Mouse (Mus musculus) bone marrow macrophage, adult 2 months (primary cell): ENCODE results near the gene Fam69b. TPM values are rescaled to one million over a fixed set of nuclear protein-coding genes. Genes with fewer than 3 reads are reported as not detected.

Experiments
- H3K27ac ChIP-seq: 2 replicates; pipeline ENCODE4 v1.5.1; 2012; ENCODE audit warnings: low read depth, low read length; ENCODE audit not compliant: insufficient read depth
- H3K4me1 ChIP-seq: 2 replicates; pipeline ENCODE4 v1.6.1; 2012; ENCODE audit warnings: low read length; ENCODE audit not compliant: control insufficient read depth, insufficient read depth
- H3K4me3 ChIP-seq: 2 replicates; pipeline ENCODE4 v1.5.1; 2012; ENCODE audit warnings: mild to moderate bottlenecking, low read length, moderate library complexity; ENCODE audit not compliant: insufficient read depth
- CTCF ChIP-seq: IDR thresholded peaks from 2 replicates; pipeline ENCODE4 v1.5.1; 2012; ENCODE audit warnings: low read depth, mild to moderate bottlenecking, low read length, moderate library complexity
- POLR2A ChIP-seq: IDR thresholded peaks from 2 replicates; pipeline ENCODE4 v1.6.1; 2012; ENCODE audit warnings: mild to moderate bottlenecking, low read depth, low read length, borderline replicate concordance
- polyA plus RNA-seq: library from polyadenylated mRNA; stranded (reverse); fragments of >200 nt; gene quantifications from 2 replicates; pipeline ENCODE4 v1.2.4, GENCODE M21; 2012; ENCODE audit not compliant: missing spikeins, insufficient read depth, insufficient read length

Fam69b gene
- polyA plus RNA-seq, 1 experiment = not detected

DNA sequence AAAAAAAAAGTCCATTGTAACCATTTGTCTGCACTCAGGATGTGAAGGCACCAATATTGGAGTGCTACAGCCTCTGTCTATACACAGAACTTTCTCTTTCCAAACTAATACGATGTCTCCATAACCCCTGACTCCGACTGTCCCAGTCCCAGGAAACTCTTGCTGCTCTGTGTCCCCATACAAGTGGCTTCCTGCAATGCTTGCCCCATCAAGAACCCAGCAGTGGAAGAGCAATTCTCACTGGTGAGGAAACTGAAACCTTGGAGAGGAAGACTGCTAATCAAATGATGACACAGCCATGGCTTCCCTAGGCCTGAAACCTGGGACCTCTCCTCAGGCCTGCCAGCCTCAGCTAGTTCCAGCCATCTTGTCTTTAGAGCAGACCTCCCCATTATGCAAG is 30.4 kb upstream of the Fam69b start:
- no peak for TF ChIP-seq POLR2A
- TF ChIP-seq CTCF = no peak
- no peak overlapping the region for H3K27ac ChIP-seq
- no peak overlapping the region for H3K4me3 ChIP-seq
- H3K4me1 ChIP-seq = peaks cover 23% of the 10 kb centered on the region

DNA sequence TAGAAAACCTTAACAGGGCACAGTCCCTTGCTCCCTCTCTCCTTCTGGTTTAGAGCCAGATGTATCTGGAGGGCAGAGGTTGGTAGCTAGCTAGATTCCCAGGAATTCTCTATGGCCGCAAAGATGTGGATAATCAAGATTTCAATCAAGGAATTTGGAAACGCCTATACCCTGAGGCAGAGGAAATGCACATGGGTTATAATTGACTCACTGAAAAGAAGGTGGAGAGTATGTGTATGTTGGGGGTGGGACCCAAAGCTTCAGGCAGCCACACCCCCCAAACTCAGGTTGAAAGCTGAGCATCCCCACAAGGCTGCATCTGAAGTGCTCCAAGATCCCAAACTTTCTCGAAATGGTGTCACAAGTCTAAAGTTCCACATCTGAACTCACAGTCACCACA is 29.8 kb upstream of the Fam69b start:
- TF ChIP-seq CTCF (no peak), POLR2A (no peak)
- no peak overlapping the region for H3K4me3 ChIP-seq
- peaks cover 25% of the 10 kb centered on the region for H3K4me1 ChIP-seq
- no peak overlapping the region for H3K27ac ChIP-seq

GRCm38 (mm10) chr2:26599965-26600364 is 28.3 kb upstream of the Fam69b start:
- Histone ChIP-seq H3K4me3 (no peak overlapping the region), H3K4me1 (peaks cover 28% of the 10 kb centered on the region), H3K27ac (no peak overlapping the region)
- TF ChIP-seq POLR2A = no peak

DNA sequence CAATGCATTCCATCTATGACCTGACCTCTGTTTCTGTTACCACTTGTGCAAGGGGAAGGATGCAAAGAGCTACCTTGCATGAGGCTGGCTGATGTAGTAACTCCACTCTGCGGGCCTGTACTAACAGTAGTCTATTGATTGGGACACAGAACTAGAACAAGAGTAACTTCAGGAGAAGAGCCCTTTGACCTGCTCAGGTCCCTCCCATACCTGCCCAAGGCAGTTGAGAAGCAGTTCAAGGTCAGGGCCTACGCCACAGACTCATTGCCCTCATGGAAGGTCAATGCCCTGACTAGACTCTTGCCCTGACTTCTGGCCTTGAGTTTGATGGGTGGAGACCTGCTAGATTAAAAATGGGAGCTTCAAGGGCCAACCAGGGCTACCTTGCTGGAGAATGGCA is 27.6 kb upstream of the Fam69b start:
- no peak for TF ChIP-seq POLR2A
- no peak for TF ChIP-seq CTCF
- no peak overlapping the region for H3K27ac ChIP-seq

DNA sequence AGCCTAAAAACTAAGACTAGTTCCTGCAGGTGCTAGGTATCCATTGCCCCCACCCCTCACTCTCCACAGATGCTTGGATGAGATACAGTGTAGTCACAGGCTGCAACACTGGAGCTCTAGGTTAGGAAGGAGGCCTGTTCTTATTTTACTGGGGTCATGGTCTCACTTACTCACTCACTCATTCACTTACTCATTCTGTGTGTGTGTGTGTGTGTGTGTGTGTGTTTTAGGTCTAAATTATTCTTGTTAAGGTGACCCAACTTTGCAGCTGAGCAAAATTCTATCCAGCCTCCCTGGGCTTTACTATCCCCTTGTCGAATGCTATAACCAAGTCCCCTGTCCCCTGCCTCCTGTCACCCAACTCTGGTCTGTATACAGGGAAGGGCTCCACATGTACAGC is 26.7 kb upstream of the Fam69b start:
- H3K27ac ChIP-seq = no peak overlapping the region
- no peak overlapping the region for H3K4me3 ChIP-seq
- peaks cover 28% of the 10 kb centered on the region for H3K4me1 ChIP-seq
- TF ChIP-seq CTCF = no peak
- TF ChIP-seq POLR2A = no peak

More for the DNA sequence above, 27.6 kb upstream of the Fam69b start:
- Histone ChIP-seq H3K4me3 (no peak overlapping the region), H3K4me1 (peaks cover 28% of the 10 kb centered on the region)

DNA sequence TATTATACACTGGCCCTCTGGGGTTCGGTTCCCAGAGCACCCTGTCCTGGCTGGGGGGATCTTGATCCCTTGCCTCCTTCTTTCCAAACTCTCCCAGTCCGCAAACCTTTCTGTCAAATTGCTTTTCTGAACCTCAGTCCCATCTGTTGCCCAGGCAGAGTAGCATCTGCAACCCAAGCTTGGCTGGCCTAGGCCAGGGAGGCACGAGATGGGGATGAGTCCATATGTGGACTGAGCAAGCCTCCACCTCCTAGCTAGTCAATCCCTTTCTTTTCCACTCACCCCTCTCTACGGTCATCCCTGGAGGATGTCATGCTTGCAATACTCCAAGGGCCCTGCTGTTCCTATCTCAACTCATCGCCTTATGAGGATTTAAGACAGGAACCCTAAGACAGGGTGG is 25.6 kb upstream of the Fam69b start:
- H3K27ac ChIP-seq = no peak overlapping the region
- peaks cover 28% of the 10 kb centered on the region for H3K4me1 ChIP-seq
- peak overlapping the region; percentile 96; the same call in 1 of the 2 replicates for H3K4me3 ChIP-seq
- no peak for TF ChIP-seq POLR2A
- no peak for TF ChIP-seq CTCF

DNA sequence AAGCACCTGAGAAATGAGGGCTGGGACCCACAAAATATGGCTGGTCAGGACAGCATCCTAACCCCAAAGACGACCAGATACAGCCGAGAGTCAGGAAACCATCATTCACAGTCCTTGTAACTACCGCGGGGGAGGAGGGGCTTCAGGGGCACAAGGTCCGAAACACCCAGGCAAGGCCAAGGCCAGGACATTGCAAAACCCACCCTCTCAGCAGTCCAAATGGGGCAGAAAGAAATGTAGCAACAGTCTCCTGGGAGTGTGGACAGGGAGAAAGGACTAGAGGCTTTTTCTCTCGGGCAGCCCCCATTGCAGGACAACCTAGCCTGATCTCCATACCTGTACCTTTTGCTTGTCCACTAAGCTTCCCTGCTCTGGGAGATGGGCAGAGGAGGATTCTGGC is 25.1 kb upstream of the Fam69b start:
- H3K4me1 ChIP-seq = peaks cover 23% of the 10 kb centered on the region
- peak overlapping the region; percentile 80; the same call in 1 of the 2 replicates for H3K27ac ChIP-seq
- peak overlapping the region; percentile 96 for H3K4me3 ChIP-seq
- TF ChIP-seq POLR2A (no peak), CTCF (no peak)

DNA sequence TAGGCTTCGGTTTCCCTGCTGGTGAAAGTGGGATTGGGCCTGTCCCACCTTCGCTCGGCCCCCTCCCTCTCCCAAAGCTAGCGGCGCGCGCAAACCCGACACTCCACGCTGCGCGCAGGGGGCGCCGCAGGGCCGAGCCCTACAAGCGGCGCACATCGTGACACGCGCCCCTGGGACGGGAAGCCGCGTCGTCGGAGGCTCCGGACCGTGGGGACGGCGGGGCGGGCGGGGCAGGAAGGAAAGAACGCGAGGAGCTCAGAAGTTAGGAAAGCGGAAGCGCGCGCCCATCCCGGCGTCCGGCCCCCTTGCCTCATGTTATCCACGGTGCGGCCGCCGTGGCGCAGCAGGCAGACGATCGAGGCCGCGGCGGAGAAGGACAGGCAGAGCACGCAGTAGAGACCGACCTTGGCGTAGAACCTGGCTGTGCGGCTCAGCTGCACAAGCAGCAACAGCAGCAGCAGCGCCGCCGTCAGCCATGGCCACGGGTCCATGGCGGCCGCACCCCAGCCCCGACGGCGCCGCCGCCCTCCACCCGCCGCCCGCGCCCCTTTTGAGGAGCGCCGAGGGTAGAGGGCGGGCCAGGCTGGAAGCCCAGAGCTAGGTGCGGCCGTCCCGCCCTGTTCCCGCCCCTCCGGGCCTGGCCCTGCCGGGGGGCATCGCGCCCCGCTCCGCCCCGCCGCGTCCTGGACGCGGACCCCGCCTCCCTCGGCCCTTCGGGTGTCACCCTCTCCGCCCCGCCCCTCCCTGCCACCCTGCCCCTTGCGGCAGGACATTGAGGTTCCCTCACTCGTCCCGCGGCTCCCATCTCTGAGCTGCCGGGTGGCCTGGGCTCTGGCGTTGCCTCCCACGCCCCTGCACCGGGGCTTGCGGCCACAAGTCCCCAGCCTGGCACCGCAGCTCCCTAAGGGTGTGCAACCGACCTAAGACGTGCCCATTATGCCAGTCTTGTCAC is 24.3 kb upstream of the Fam69b start, which contains the start of gene Agpat2:
Gene Agpat2 (minus strand): TSS at position 698 of the 952 bp plus-strand sequence.
- peaks cover 16% of the 10 kb centered on the region for H3K4me1 ChIP-seq
- H3K4me3 ChIP-seq = peak within 1 kb of the TSS; percentile 96
- TF ChIP-seq POLR2A (no peak), CTCF (no peak)
- peak within 1 kb of the TSS; percentile 80 for H3K27ac ChIP-seq

- H3K4me1 ChIP-seq = peaks cover 5% of the 10 kb centered on the region; the same call in 1 of the 2 replicates
- TF ChIP-seq POLR2A (no peak), CTCF (no peak)
- no peak overlapping the region for H3K27ac ChIP-seq
- H3K4me3 ChIP-seq = no peak overlapping the region
Measured at GRCm38 (mm10) chr2:26605331-26605730, 22.9 kb upstream of the Fam69b start.

- H3K4me1 ChIP-seq = peaks cover 5% of the 10 kb centered on the region; the same call in 1 of the 2 replicates
- H3K4me3 ChIP-seq = no peak overlapping the region
- no peak overlapping the region for H3K27ac ChIP-seq
- no peak for TF ChIP-seq POLR2A
- TF ChIP-seq CTCF = no peak
Measured at GRCm38 (mm10) chr2:26606579-26606978, 21.7 kb upstream of the Fam69b start.
